Mouse (Mus musculus) MEL (cell line): ENCODE results near the gene Adam20. TPM values are rescaled to one million over a fixed set of nuclear protein-coding genes. Genes with fewer than 3 reads are reported as not detected.

Source experiments
- CHD1 ChIP-seq: IDR thresholded peaks from 2 replicates; pipeline ENCODE4 v1.6.1; 2012; ENCODE audit warnings: low read depth, mild to moderate bottlenecking, inconsistent platforms, low read length, improper control_type of control experiment
- MYB ChIP-seq: IDR thresholded peaks from 2 replicates; pipeline ENCODE4 v1.6.1; 2011; ENCODE audit warnings: mild to moderate bottlenecking, low read depth, low read length, improper control_type of control experiment
- polyA plus RNA-seq, 2 experiments: library from polyadenylated mRNA; stranded (reverse) in 1 of 2; unstranded in 1 of 2; fragments of >175 nt in 1 of 2; fragments of >200 nt in 1 of 2; gene quantifications; 2 replicates each; pipeline versions ENCODE4 v1.2.1 to v1.2.4; 2012; ENCODE audit warnings: low replicate concordance in 2 of 2, low read depth in 1 of 2; ENCODE audit not compliant: insufficient read length in 2 of 2, insufficient read depth in 1 of 2, missing spikeins in 1 of 2
- total RNA-seq: library from RNA; depleted of rRNA; stranded (reverse); fragments of 300-350 nt; gene quantifications from 2 replicates; pipeline ENCODE4 v1.2.3, GENCODE M21; 2012; rRNA removed

Gene Adam20
- total and polyA plus RNA-seq, 3 experiments = not detected

GRCm38 (mm10) chr8:40803379-40804079 is 10.5 kb downstream of the Adam20 start (continued):
- TF ChIP-seq CHD1 (no peak), MYB (no peak)

Other genes starting within 250 kb of the Adam20 start
- not detected in 2 replicates for gene Adam24, start 118.2 kb upstream of the Adam20 start, total RNA-seq
- not detected for gene Adam24, start 118.2 kb upstream of the Adam20 start, polyA plus RNA-seq
- not detected in 2 replicates for gene Adam25, start 41.1 kb upstream of the Adam20 start, total RNA-seq
- not detected for gene Adam25, start 41.1 kb upstream of the Adam20 start, polyA plus RNA-seq
- gene Adam39, start 29.7 kb downstream of the Adam20 start, total RNA-seq = not detected in 2 replicates
- not detected for gene Adam39, start 29.7 kb downstream of the Adam20 start, polyA plus RNA-seq